Mouse (Mus musculus) cortical plate, adult 2 months (tissue): ENCODE results near the gene Tmem81. TPM values are rescaled to one million over a fixed set of nuclear protein-coding genes. Genes with fewer than 3 reads are reported as not detected.

Source experiments
- H3K27ac ChIP-seq: fragments of 200-500 bp; 2 replicates; pipeline ENCODE4 v1.5.1; 2012; ENCODE audit warnings: low read length, control low read depth, inconsistent platforms; ENCODE audit not compliant: insufficient read depth
- H3K4me1 ChIP-seq: fragments of 200-500 bp; 2 replicates; pipeline ENCODE4 v1.6.1; 2011; ENCODE audit warnings: low read length; ENCODE audit not compliant: control insufficient read depth, insufficient read depth
- H3K4me3 ChIP-seq: fragments of 200-500 bp; 2 replicates; pipeline ENCODE4 v1.5.1; 2011; ENCODE audit warnings: mild to moderate bottlenecking, low read length, control low read depth; ENCODE audit not compliant: insufficient read depth
- CTCF ChIP-seq: fragments of 200-500 bp; IDR thresholded peaks from 2 replicates; pipeline ENCODE4 v1.5.1; 2011; ENCODE audit warnings: mild to moderate bottlenecking, control low read depth, low read length; ENCODE audit not compliant: insufficient read depth; ENCODE audit errors: extremely low read depth
- POLR2A ChIP-seq: fragments of 200-500 bp; IDR thresholded peaks from 2 replicates; pipeline ENCODE4 v1.6.1; 2011; ENCODE audit warnings: mild to moderate bottlenecking, low read length, control low read depth; ENCODE audit not compliant: insufficient read depth; ENCODE audit errors: extremely low read depth
- polyA plus RNA-seq: library from polyadenylated mRNA; depleted of rRNA; stranded (reverse); fragments of >200 nt; gene quantifications from 2 replicates; pipeline ENCODE4 v1.2.3, GENCODE M21; 2012

Tmem81 gene
- polyA plus RNA-seq, 1 experiment = 5.8 TPM

GRCm38 (mm10) chr1:132512106-132512505, 6.1 kb downstream of the Tmem81 start:
- TF ChIP-seq CTCF (no peak), POLR2A (no peak)
- Histone ChIP-seq H3K4me1 (no peaks in the 10 kb centered on the region; the same call in 1 of the 2 replicates), H3K27ac (no peak overlapping the region), H3K4me3 (no peak overlapping the region)

DNA sequence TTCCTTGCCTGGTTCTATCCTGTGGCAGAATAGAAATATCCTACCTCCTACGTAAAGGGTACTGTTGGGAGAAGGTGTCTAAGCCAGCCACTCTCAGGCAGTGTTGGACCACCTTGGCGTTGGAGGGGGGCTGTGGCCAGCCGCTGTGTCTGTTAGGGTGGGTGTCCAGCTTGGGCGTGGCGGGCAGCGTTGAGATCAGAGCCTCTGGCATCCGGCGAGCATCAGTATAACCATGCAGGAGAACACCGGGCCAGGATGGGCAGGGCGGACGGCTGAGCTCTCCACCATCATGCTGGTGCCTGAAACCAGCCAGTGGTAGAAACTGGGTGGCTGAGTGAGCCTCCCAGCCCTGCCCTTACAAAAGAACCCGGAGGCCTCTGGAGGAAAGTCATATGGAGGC, 9.3 kb downstream of the Tmem81 start:
- TF ChIP-seq POLR2A (no peak), CTCF (no peak)
- Histone ChIP-seq H3K4me1 (no peaks in the 10 kb centered on the region; the same call in 1 of the 2 replicates), H3K27ac (no peak overlapping the region), H3K4me3 (no peak overlapping the region)

GRCm38 (mm10) chr1:132516776-132517175, 10.7 kb downstream of the Tmem81 start:
- no peak overlapping the region for H3K27ac ChIP-seq
- no peak overlapping the region for H3K4me3 ChIP-seq
- H3K4me1 ChIP-seq = no peaks in the 10 kb centered on the region; the same call in 1 of the 2 replicates
- TF ChIP-seq POLR2A (no peak), CTCF (no peak)

DNA sequence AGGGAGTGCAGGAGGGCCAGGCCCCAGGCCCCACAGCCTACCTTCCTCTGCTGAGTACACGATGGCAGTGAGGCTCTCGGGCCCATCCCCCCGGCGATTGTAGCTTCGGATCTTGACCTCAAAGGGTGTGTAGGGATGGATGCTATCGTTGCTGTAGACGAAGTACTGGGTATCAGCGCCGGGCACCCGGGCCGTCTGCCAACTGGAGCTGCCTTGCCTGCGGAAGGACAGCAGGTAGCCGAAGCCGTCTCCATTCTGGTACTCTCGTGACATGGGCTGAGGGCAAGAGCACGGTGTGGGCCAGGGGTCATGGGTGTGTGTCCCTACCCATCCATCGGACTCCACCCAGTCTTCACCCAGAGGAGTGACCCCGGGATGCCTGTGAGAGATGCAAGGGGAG, 12.6 kb downstream of the Tmem81 start:
- Histone ChIP-seq H3K4me3 (no peak overlapping the region), H3K4me1 (no peaks in the 10 kb centered on the region), H3K27ac (no peak overlapping the region)
- TF ChIP-seq POLR2A (no peak), CTCF (no peak)

GRCm38 (mm10) chr1:132519734-132520133, 13.7 kb downstream of the Tmem81 start:
- H3K4me1 ChIP-seq = no peaks in the 10 kb centered on the region
- no peak overlapping the region for H3K4me3 ChIP-seq
- H3K27ac ChIP-seq = no peak overlapping the region
- TF ChIP-seq CTCF (no peak), POLR2A (no peak)

DNA sequence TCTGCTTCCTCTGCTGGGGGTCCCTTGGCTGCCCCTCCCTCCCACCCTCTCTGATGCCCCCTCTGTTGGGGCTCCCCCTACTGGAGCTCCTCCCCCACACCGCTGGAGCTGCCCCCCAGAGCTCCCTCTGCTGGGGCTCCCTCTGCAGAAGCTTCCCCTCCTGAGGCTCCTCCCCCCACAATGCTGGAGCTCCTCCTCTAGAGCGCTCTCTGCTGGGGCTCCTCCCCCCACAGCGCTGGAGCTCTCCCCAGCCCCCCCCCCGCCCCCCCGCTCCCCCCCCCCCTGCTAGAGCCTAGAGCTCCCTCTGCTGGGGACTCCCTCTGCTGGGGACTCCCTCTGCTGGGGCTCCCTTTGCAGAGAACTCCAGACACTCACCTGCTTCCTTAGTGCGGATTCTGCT, 14.7 kb downstream of the Tmem81 start:
- TF ChIP-seq POLR2A = no peak
- no peak for TF ChIP-seq CTCF
- H3K27ac ChIP-seq = no peak overlapping the region
- H3K4me3 ChIP-seq = no peak overlapping the region
- H3K4me1 ChIP-seq = no peaks in the 10 kb centered on the region

- H3K4me3 ChIP-seq = no peak overlapping the region
- peaks cover 5% of the 10 kb centered on the region for H3K4me1 ChIP-seq
- TF ChIP-seq POLR2A (no peak), CTCF (no peak)
- no peak overlapping the region for H3K27ac ChIP-seq
Observed at GRCm38 (mm10) chr1:132523048-132523447, 17.0 kb downstream of the Tmem81 start.

DNA sequence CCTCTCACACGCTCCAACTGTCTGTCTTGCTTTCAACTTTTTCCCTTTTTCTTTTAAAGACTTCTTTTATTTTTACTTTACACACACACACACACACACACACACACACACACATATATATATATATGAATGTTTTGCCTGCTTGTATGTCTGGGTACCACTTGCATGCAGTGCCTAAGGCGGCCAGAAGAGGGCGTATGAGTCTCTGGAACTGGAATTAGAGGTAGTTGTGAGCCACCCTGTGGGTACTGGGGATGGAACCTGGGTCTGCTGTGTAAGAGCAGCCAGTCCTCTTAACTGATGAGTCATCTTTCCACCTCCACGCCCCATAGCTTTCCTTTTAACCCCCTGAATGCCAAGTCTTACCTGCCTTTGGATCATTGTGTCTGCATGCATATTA, 17.9 kb downstream of the Tmem81 start:
- TF ChIP-seq POLR2A (no peak), CTCF (peak; percentile 37)
- Histone ChIP-seq H3K4me3 (no peak overlapping the region), H3K4me1 (peaks cover 5% of the 10 kb centered on the region), H3K27ac (no peak overlapping the region)

GRCm38 (mm10) chr1:132525832-132526231, 19.8 kb downstream of the Tmem81 start:
- H3K4me1 ChIP-seq = peaks cover 5% of the 10 kb centered on the region
- 0 out of 2 replicates have a peak overlapping the region, but pooled peaks have one; percentile 3 for H3K27ac ChIP-seq
- H3K4me3 ChIP-seq = no peak overlapping the region
- TF ChIP-seq POLR2A (no peak), CTCF (peak; percentile 87)

DNA sequence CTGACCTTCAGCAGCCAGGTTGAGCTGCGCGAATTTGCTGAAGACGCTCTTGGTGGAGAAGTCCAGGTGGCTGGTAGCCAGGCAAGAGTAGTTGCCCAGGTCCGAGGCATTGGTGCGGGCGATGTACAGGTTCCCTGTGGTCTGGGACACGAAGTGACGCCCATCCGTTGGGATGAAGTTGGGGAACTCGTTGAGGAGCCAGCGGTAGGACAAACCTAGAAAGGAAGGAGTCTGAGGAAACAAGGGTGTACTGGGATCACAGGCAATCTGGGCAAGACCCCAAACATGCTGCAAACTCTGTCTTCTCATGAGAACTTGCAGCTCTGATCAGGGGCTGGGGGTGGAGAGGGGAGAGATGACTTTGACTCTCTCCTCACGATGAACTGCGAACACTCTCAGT, 22.0 kb downstream of the Tmem81 start:
- peaks cover 5% of the 10 kb centered on the region for H3K4me1 ChIP-seq
- no peak overlapping the region for H3K4me3 ChIP-seq

More for the DNA sequence above, 22.0 kb downstream of the Tmem81 start:
- TF ChIP-seq POLR2A = no peak
- TF ChIP-seq CTCF = no peak
- H3K27ac ChIP-seq = no peak overlapping the region
